Mouse (Mus musculus) gastrocnemius, adult 2 months (tissue): Measurements from ENCODE around the gene Dync1i1. TPM values are rescaled to one million over a fixed set of nuclear protein-coding genes. Genes with fewer than 3 reads are reported as not detected.
"Not testable (repeated sequence)": the region's sequence is repeated elsewhere in the genome, so short reads cannot be mapped to it uniquely, and the experiment has no call there.

Experiments used
- DNase-seq: peaks from one replicate; pipeline ENCODE4 v3.0.0; 2022
- H3K27ac ChIP-seq: fragments of 200-600 bp; 2 replicates; pipeline ENCODE4 v1.8.1; 2022; ENCODE audit warnings: mild to moderate bottlenecking
- H3K4me3 ChIP-seq: fragments of 200-600 bp; 2 replicates; pipeline ENCODE4 v1.8.1; 2022; ENCODE audit warnings: mild to moderate bottlenecking, moderate library complexity
- CTCF ChIP-seq: fragments of 200-600 bp; IDR thresholded peaks from 2 replicates; pipeline ENCODE4 v1.8.1; 2022; ENCODE audit warnings: antibody characterized with exemption, mild to moderate bottlenecking, moderate library complexity
- intact Hi-C: fragments of 180-260 bp; cut with DNase I; formaldehyde crosslinking; loops from one replicate; pipeline ENCODE4 v1.15.1; 2025
- long read RNA-seq, 2 experiments: library from polyadenylated mRNA; stranded (forward); transcript quantifications; one replicate each; pipeline ENCODE4 v2.0.0; 2021
- total RNA-seq, 2 experiments: library from RNA; stranded (reverse); gene quantifications; 2 replicates each; pipeline ENCODE4 v1.2.3; 2021

Dync1i1 gene
- under 1 TPM; 0.20 to 0.56 TPM for total RNA-seq
- long read RNA-seq, experiment 1, partial matches to known transcripts: 0 of 1 reads
- long read RNA-seq, experiment 1, other reads (novel, unspliced or antisense): 0 of 1 reads
- long read RNA-seq, experiment 2, partial matches to known transcripts: 0 of 2 reads
- long read RNA-seq, experiment 2, other reads (novel, unspliced or antisense): 0 of 2 reads

DNA sequence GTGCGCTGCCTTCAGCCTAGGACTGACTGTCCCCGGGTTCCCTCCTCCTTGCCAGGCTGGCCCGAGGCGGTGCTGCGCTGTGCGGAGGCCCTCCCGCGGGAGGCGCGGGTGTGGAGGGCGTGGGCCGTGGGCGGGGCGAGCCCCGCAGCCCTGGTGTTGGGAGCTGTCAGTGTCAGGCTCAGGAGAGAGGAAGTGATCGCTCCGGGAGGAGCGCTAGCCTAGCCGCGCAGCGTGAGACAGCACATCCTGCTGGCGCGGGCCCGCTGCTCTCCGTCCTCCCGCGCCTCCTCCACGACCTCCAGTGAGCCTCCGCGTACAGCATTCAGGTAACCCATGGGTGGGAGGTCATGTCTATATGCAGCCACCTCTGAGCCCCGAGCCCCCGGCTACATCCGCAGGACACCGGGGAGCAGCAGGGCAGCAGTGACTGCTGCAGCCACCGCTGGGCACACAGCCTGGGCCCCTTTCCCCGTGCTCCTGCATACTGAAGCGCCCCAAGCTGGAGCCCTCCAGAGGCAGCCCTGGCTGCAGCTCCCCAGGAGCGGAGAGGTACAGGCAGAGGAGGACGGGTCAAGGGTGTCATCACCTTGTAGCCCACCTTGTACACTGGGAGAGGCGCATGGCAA is at the start of gene Dync1i1:
TSS of gene Dync1i1 (plus strand) at position 29 of the 626 bp plus-strand sequence.
- intact Hi-C loops: no loop called here
- Histone ChIP-seq H3K27ac (no peak within 1 kb of the TSS), H3K4me3 (peak within 1 kb of the TSS; percentile 73)
- TF ChIP-seq CTCF: no peak
- peak; percentile 56 for DNase-seq

DNA sequence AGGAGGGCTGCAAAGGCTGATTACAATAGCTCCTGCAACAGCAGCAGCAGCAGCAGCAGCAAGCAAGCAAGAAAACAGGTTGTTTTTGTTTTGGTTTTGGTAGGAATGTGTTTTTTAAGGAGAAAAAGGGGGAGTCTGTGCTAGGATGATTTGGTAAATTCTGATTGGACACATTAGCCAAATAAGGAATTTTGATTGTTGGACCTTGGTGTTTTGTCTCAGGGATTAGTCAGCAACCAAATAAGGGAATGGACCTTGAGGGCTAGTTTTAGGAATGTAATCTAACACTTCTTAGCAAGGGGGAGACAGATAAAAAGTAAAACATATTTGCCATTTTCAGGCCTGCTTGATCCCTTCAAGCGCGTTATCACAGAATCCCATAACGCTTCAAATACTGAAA is 45.7 kb upstream of the Dync1i1 start:
- TF ChIP-seq CTCF: no peak
- intact Hi-C loops: no loop called here
- no peak for DNase-seq
- no peak overlapping the region for H3K4me3 ChIP-seq
- H3K27ac ChIP-seq: no peak overlapping the region

DNA sequence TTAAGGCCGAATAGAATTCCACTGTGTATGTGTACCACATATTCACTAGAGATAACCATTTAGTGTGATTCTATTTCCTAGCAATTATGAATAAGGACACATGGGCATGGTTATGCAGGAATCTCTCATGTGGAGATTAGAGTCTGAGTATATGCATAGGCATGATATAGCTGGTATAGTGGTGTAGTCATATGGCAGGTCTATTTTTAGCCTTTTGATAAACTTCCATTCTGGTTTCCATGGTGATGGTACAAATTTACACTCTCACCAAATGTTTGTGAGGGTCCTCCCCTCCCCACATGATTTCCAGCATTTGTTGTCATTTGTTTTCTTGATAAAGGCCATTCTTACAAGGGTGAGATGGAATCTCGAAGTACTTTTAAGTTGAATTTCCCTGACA is 23.6 kb upstream of the Dync1i1 start:
- Histone ChIP-seq H3K27ac (no peak overlapping the region), H3K4me3 (no peak overlapping the region)
- TF ChIP-seq CTCF: no peak
- DNase-seq: no peak
- intact Hi-C loops: no loop called here

DNA sequence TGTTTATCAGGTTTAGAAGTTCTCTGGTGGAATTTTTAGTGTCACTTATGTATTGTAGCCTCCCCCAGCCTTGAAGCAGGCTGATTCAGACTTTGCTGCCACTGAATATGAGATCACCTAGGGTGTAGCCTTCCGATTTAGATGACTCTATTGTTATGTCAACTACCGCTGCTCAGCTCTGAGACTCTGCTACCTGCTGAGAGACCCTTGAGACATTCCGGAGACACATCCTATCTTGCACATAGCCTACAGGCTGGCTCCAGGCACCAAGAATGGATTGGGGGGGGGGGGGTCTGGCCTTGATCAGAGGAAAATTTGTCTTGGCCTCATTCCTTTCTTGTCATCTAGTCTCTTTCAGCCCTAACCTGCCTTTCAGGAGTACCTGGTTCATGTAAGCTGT is 17.5 kb upstream of the Dync1i1 start:
- intact Hi-C loops, H3K27ac ChIP-seq, DNase-seq, H3K4me3 ChIP-seq: not testable (repeated sequence)

DNA sequence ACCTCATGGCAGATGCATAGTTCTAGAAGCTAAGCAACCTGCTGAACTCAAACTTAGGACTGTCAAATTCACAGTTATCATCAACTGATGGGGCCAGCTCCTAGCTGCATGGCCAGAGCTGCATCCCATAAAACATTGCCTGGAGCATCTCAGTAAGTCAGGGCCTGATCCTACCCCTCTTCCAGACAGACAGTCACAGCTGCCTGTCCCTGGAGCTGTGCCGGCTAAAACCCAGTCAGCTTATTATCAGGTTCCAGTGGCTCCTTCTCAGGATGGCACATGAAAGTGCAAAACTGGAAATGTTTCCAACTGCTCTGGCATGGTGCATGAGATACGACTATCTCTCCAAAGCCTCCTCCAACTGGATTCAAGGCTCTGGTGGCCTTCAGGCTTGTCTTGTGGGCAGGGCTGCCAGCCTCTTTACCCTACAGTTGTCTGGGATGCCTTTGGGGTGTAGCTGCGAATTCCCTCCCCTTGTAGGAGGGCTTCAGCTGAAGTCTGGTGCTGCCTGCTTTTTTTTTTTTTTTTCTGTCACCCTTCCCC is 15.3 kb upstream of the Dync1i1 start:
- peak; percentile 32 for DNase-seq
- TF ChIP-seq CTCF: no peak
- Histone ChIP-seq H3K4me3 (no peak overlapping the region), H3K27ac (no peak overlapping the region)
- intact Hi-C loops: no loop called here

DNA sequence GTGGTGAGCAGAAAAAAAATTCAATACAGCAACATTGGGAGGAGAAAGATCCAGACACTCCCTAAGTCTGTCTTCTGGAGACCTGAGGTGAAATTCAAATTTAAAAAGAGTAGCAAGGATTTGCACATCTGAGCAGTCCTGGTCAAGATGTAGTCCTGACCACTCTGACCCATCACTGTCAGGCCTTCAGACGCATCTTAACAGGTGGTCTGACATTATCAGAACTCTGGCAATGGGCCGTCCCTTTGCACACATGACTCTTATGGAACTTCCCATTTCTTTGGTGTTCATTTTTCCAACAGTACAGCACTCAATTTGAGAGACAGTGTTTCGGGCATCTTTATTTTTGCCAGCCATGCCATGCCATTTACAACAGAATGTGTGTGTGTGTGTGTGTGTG is 12.8 kb upstream of the Dync1i1 start:
- H3K4me3 ChIP-seq: no peak overlapping the region
- H3K27ac ChIP-seq: no peak overlapping the region
- no peak for DNase-seq
- no peak for TF ChIP-seq CTCF
- intact Hi-C loops: no loop called here

DNA sequence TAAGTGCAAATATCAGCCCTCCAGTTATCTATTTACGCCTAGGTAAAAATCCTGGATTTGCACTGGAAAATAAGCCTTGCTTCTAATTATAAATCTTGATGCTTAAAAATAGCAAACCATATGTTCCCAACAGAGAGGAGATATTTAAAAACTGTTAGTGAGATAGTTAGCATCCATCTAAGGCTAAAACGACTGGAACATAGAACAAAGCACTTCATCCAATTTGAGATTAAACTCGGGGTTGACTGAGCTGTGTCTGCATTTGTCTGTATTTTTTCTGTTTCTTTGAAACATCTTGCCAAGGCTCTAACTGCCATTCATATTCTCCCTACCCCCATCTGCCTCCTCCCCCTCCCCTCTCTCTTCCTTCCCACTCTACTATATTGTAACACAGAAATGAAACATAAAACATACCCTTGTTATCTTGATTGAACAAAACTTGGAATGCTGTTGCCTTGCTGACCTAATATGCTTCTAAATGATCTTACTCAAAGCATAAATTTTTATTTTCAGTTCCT is 10.3 kb upstream of the Dync1i1 start:
- no peak for TF ChIP-seq CTCF

DNA sequence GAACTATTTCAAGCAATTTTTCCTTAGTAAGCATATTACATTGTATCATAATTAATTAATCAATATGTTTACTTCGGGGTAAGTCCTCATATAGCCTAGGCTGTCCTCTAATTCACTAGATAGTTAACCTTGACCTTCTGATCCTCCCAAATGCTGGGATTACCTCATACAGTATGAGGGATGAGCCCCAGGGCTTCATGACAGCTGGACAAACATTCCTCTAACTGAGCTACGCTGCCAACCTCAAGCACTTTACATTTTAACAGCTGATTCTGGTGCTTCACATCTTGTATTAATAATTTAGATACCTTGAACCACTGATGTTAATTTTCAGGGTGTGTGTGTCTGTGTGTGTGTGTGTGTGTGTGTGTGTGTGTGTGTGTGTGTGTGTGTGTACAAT is 6.5 kb upstream of the Dync1i1 start:
- DNase-seq: no peak
- no peak for TF ChIP-seq CTCF
- intact Hi-C loops: no loop called here
- H3K4me3 ChIP-seq: no peak overlapping the region
- no peak overlapping the region for H3K27ac ChIP-seq

More for the DNA sequence above, 10.3 kb upstream of the Dync1i1 start:
- Histone ChIP-seq H3K27ac (no peak overlapping the region), H3K4me3 (no peak overlapping the region)
- no peak for DNase-seq
- intact Hi-C loops: no loop called here

DNA sequence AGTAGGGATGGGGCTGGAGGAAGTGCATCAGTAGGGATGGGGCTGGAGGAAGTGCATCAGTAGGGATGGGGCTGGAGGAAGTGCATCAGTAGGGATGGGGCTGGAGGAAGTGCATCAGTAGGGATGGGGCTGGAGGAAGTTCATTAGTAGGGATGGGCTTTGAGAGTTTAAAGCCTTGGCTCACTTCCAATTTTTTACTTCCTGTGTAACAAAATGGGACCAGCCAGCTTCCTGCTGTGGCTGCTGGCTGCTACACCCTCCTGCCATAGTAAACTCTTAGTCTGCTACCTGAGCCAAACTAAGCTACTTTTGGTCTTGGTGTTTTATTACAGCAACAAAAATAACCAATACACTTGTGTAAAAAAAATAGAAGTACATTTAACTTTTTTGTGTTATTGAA is 4.7 kb upstream of the Dync1i1 start:
- H3K27ac ChIP-seq, H3K4me3 ChIP-seq, intact Hi-C loops, DNase-seq: not testable (repeated sequence)

DNA sequence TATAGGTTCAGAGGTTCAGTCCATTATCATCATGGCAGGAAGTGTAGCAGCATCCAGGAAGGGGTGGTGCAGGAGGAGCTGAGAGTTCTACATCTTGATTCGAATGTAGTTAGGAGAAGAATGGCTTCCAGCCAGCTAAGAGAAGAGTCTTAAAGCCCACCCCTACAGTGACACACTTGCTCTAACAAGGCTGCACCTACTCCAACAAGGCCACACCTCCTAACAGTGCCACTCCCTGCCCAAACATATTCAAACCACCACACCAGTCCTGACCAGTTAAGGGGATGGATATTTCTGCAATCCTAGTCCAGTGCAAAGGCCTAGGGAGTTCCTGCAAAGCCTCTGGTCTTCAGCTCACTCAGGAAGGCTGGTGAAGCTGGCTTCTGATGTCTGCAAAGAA is 1.5 kb upstream of the Dync1i1 start:
- DNase-seq: no peak
- Histone ChIP-seq H3K27ac (no peak overlapping the region), H3K4me3 (no peak overlapping the region)
- intact Hi-C loops: no loop called here
- TF ChIP-seq CTCF: no peak

DNA sequence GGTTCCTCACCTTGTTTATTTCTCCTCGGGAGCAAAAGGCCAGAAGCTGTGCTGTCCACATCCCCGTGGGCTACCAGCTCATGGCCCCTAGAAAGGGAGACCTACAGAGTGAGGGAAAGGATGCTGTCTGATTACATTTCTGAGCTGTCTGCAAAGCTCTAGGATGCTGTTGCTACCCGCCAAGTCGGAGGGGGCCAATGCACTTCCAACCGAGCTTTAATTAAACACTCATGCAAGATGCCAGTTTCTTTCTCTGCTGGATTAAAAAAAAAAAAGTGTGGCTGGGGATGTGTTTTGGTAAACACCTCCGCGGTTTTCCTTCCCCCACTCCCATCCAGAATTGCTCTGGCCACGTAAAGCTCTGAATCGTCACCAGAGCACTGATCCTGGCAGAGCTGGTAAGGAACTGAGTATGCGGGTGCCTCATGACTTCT is 815 bp downstream of the Dync1i1 start:
- no peak for TF ChIP-seq CTCF
- peak overlapping the region; percentile 73 for H3K4me3 ChIP-seq
- H3K27ac ChIP-seq: no peak overlapping the region
- no peak for DNase-seq
- intact Hi-C loops: no loop called here

DNA sequence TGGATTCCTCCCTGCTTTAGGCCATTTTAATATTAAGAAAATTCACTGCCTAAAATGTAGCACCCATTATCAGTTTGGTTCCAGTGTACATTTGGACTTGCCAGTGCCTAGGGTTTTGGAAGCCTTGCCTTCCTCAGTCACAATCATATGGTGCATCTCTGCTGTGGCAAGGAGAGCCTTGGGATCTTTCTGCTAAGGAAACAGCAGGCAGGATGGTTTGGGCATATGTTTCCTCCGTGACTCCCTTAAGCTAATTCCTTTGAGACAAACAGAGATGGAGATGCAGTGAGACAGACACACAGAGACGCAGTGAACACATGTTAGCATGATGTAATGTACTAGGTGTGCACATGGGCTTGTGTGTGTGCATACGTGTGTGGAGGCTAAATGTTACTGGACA is 7.8 kb downstream of the Dync1i1 start:
- intact Hi-C loops: no loop called here
- no peak for DNase-seq
- Histone ChIP-seq H3K27ac (no peak overlapping the region), H3K4me3 (no peak overlapping the region)
- TF ChIP-seq CTCF: no peak

DNA sequence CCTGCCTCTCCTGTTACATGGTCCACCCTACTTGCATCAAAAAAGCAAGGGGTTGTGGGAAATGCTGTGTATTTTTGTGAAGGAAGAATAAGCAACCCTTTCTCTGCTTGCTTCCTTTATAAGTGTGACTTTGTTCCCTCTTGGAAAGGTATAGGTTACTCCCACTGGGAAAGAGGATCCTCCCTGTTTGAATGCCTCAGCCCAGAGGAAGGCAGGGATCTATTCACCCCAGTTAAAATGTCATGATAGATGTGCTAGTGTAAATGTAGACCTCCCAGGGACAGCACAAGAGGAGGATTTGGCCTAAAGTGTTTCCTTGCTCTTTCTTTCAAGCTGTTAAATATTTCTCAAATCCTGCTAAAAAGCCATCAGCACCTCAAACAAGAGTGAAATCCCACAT is 9.0 kb downstream of the Dync1i1 start:
- intact Hi-C loops: no loop called here
- no peak for DNase-seq
- no peak for TF ChIP-seq CTCF
- Histone ChIP-seq H3K4me3 (no peak overlapping the region), H3K27ac (no peak overlapping the region)

DNA sequence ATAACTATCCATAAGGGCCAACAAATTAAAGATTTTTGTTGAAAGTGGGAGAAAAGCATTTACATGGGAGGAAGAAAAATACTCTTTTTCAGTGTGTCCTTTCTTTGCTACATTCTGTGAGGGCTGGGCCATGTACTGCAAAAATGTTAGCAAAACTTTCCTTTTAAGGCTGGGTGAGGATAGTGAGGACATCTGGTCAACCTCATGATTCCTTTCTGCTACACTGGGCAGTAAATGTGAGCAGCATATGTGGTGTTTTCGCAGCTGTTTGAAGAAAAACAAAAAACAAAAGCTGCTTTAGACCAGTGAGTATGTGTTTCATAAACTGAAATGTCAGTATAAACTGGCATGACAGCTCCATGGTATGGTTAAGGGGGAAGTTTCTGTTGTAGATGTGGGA is 9.4 kb downstream of the Dync1i1 start:
- Histone ChIP-seq H3K27ac (no peak overlapping the region), H3K4me3 (no peak overlapping the region)
- intact Hi-C loops: no loop called here
- no peak for DNase-seq
- no peak for TF ChIP-seq CTCF
